Mouse (Mus musculus): ENCODE data around the gene Exoc2. TPM values are rescaled to one million over a fixed set of nuclear protein-coding genes. Genes with fewer than 3 reads are reported as not detected.
A peak's percentile ranks its signal among the peaks of the same experiment; 100 is the strongest.

Gene Exoc2
- polyA plus RNA-seq, 1 experiment from 2014 or later: 32.2 TPM

GRCm38 (mm10) chr13:30993819-30994218, 19.9 kb upstream of the Exoc2 start:
- DNase-seq (ENCODE audit: low read depth, low spot score): no peak
- CTCF ChIA-PET: interaction anchor here (0.9 to 1.8 kb wide), 10 partner anchors 8 to 666 kb away, joined by 3 to 13 read pairs (median 4); no protein-coding TSS in a partner anchor
- POLR2A ChIA-PET: no interaction called here
- TF ChIP-seq CTCF (IDR thresholded peaks at IDR 0.05): peak; percentile 80
- in situ Hi-C loops (cut with MboI; ENCODE audit: low pct_unique_long_range_greater_than_20kb): loop anchor here (10.0 kb wide), 1 partner anchor 661 kb away; no protein-coding TSS in a partner anchor
- H3K27me3 ChIP-seq: peaks cover 13% of the 10 kb centered on the region
- ATAC-seq: no peak

DNA sequence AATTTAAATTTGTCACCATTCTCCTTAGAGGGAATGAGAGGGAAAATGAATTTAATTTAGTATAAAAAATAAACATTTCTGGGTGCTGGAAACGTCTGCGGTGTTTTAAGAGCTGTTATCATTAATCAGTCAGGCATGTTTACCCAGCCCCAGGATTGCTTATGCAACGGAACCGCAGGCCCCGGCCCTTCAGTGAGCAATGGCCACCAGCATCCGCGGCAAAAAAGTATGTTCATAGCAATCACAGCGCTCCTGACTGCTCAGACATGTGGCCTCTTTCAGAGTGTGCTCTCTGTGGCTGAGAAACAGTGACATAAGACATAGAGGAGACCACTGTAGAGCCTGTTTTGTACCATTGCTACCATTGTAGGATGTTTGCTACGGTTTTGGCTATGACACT, 16.3 kb upstream of the Exoc2 start:
- POLR2A ChIA-PET: no interaction called here
- H3K27me3 ChIP-seq: peaks cover 5% of the 10 kb centered on the region
- no peak for TF ChIP-seq CTCF (IDR thresholded peaks at IDR 0.05)
- ATAC-seq: no peak
- CTCF ChIA-PET: interaction anchor here (1.6 kb wide), 1 partner anchor 8 kb away, joined by 5 read pairs; no protein-coding TSS in a partner anchor
- in situ Hi-C loops (cut with MboI; ENCODE audit: low pct_unique_long_range_greater_than_20kb): loop anchor here (10.0 kb wide), 1 partner anchor 665 kb away; no protein-coding TSS in a partner anchor
- DNase-seq (ENCODE audit: low read depth, low spot score): no peak

DNA sequence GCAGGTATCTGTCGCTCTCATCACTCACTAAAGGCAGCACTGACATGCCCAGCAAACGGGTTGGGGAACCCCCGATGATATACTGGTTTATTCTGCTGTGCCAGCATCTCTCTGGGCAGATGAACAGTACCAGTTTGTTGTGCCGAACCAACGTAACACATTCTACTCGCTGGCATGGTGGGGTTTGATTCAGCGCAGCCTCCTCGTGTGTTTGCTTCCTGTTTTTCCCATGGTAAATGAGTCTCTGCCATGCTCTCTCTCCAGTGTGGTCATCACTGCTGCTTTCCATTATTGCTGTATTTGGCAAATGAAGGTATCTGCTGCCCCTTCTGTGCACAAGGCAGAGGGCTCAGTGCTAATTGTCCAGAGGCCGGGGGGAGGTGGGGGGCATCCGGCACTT, 15.8 kb upstream of the Exoc2 start:
- ChIA-PET POLR2A (interaction anchor here (0.5 kb wide), 1 partner anchor 13 kb away, joined by 4 read pairs; no protein-coding TSS in a partner anchor), CTCF (interaction anchor here (1.3 kb wide), 1 partner anchor 101 kb away, joined by 4 read pairs; no protein-coding TSS in a partner anchor)
- H3K27me3 ChIP-seq: peaks cover 5% of the 10 kb centered on the region
- in situ Hi-C loops (cut with MboI; ENCODE audit: low pct_unique_long_range_greater_than_20kb): loop anchor here (10.0 kb wide), 1 partner anchor 665 kb away; no protein-coding TSS in a partner anchor
- DNase-seq (ENCODE audit: low read depth, low spot score) (no peak), ATAC-seq (no peak)
- no peak for TF ChIP-seq CTCF (IDR thresholded peaks at IDR 0.05)

- in situ Hi-C loops (cut with MboI; ENCODE audit: low pct_unique_long_range_greater_than_20kb): no loop called here
- ChIA-PET CTCF (interaction anchor here (0.8 kb wide), 1 partner anchor 671 kb away, joined by 3 read pairs; no protein-coding TSS in a partner anchor), POLR2A (no interaction called here)
- peaks cover under 1% of the 10 kb centered on the region for H3K27me3 ChIP-seq
- DNase-seq (ENCODE audit: low read depth, low spot score) (no peak), ATAC-seq (no peak)
- no peak for TF ChIP-seq CTCF (IDR thresholded peaks at IDR 0.05)
Measured at GRCm38 (mm10) chr13:30987686-30988085, 13.8 kb upstream of the Exoc2 start.

- H3K27me3 ChIP-seq: no peaks in the 10 kb centered on the region
- ATAC-seq (no peak), DNase-seq (ENCODE audit: low read depth, low spot score) (no peak)
- POLR2A ChIA-PET: no interaction called here
- in situ Hi-C loops (cut with MboI; ENCODE audit: low pct_unique_long_range_greater_than_20kb): no loop called here
- TF ChIP-seq CTCF (IDR thresholded peaks at IDR 0.05): no peak
- CTCF ChIA-PET: interaction anchor here (0.8 to 1.9 kb wide), 2 partner anchors 7 to 672 kb away, joined by 3 to 13 read pairs; no protein-coding TSS in a partner anchor
Measured at GRCm38 (mm10) chr13:30986934-30987455, 13.1 kb upstream of the Exoc2 start.

GRCm38 (mm10) chr13:30985598-30986466, 11.9 kb upstream of the Exoc2 start:
- ATAC-seq (no peak), DNase-seq (ENCODE audit: low read depth, low spot score) (no peak)
- no peaks in the 10 kb centered on the region for H3K27me3 ChIP-seq
- ChIA-PET CTCF (interaction anchor here (1.9 kb wide), 1 partner anchor 8 kb away, joined by 13 read pairs; no protein-coding TSS in a partner anchor), POLR2A (interaction anchor here (0.6 kb wide), 1 partner anchor 643 kb away, joined by 4 read pairs; no protein-coding TSS in a partner anchor)
- in situ Hi-C loops (cut with MboI; ENCODE audit: low pct_unique_long_range_greater_than_20kb): no loop called here
- TF ChIP-seq CTCF (IDR thresholded peaks at IDR 0.05): no peak

DNA sequence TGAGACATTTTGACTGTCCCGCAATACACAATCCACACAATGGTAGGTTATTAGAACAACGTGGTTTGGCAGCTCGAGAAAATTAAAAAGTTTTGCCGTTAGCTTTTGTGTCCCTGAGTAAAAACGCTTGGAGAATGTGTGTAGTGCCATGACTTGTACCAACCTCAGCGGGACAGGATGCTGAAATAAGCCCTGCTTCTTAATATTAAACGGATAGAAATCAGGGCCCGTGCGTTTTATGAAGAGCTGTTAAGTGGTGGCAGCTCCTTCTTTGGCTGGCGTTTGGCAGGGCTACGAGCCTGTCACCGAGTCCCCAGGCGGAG, 11.3 kb upstream of the Exoc2 start:
- no peak for TF ChIP-seq CTCF (IDR thresholded peaks at IDR 0.05)
- ATAC-seq (no peak), DNase-seq (ENCODE audit: low read depth, low spot score) (no peak)

DNA sequence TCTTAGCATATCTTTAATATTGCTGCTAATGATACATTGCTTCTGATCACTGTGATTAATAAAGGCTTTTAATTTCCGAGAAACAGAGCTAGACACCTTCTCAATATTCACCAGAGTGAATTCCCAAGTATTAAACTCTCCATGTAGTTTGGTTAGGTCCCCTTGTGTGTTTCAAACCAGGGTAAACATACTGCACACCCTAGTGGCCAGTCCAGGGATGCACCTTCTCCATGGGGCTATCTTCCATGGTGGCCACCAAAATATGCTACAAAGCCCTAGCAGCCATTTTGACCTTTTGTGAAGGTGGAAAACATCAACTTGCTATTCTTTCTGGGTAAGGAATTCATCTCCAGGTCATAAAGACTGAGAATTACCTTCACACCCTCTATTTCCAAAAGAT, 7.8 kb upstream of the Exoc2 start:
- in situ Hi-C loops (cut with MboI; ENCODE audit: low pct_unique_long_range_greater_than_20kb): loop anchor here (5.0 kb wide), 2 partner anchors 94 to 429 kb away; no protein-coding TSS in a partner anchor
- DNase-seq (ENCODE audit: low read depth, low spot score) (no peak), ATAC-seq (no peak)
- H3K27me3 ChIP-seq: no peaks in the 10 kb centered on the region
- POLR2A ChIA-PET: interaction anchor here (1.3 kb wide), 1 partner anchor 399 kb away, joined by 3 read pairs; no protein-coding TSS in a partner anchor
- CTCF ChIA-PET: interaction anchor here (0.7 to 3.0 kb wide), 12 partner anchors 9 to 415 kb away, joined by 3 to 27 read pairs (median 4); no protein-coding TSS in a partner anchor
- peak; percentile 79 for TF ChIP-seq CTCF (IDR thresholded peaks at IDR 0.05)

More for the DNA sequence above, 11.3 kb upstream of the Exoc2 start:
- in situ Hi-C loops (cut with MboI; ENCODE audit: low pct_unique_long_range_greater_than_20kb): no loop called here
- ChIA-PET POLR2A (interaction anchor here (0.6 kb wide), 1 partner anchor 643 kb away, joined by 4 read pairs; no protein-coding TSS in a partner anchor), CTCF (interaction anchor here (1.9 kb wide), 1 partner anchor 9 kb away, joined by 13 read pairs; no protein-coding TSS in a partner anchor)
- no peaks in the 10 kb centered on the region for H3K27me3 ChIP-seq

DNA sequence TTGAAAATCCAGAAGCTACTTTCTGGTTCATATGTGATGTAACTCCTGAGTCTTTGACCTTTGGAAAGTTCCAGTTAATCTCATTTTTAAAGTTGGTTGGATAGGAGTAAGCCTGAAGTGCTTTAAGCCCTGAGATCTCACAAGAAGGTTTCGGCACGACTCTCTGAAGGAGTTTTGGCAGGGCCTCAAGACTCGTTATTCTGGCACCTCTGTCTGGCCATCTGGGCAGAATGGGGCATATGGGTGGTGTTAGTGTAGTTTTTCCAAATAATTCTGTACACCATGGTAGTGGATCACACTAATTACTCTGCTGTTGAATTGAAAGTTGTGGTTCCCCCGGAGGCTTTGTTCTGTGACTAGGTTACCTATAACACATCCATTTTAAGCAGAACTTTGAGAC, 4.3 kb upstream of the Exoc2 start:
- no peak for TF ChIP-seq CTCF (IDR thresholded peaks at IDR 0.05)
- DNase-seq (ENCODE audit: low read depth, low spot score) (no peak), ATAC-seq (no peak)
- no peaks in the 10 kb centered on the region for H3K27me3 ChIP-seq
- ChIA-PET CTCF (interaction anchor here (0.9 to 1.6 kb wide), 2 partner anchors 18 to 90 kb away, joined by 3 to 5 read pairs; no protein-coding TSS in a partner anchor), POLR2A (no interaction called here)
- in situ Hi-C loops (cut with MboI; ENCODE audit: low pct_unique_long_range_greater_than_20kb): no loop called here

DNA sequence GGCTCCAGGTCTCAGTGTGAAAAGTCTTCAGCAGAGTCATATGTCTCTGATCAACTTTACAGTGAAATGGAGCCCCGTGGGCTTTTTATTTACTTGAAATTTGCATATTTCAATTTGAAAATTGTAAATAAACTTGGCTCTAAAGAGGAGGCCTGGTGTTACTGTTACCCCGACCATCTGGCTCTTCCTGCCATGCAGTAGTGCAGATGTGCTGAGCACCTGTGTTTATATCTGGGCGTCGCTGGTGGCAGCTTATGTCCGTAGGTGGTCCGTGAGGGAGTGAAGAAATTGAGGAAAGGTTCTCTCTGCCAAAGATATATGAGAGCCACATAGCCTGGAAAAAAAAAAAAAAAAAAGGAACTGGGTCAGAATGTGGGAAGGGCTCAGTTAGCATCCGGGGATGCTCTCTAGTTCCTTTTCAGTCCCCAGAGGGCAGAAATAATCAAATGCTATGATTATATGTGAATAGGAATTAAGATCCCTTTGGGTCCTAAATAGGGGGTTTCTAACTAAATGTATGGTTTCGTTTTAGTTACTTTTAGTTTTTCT, 2.7 kb upstream of the Exoc2 start:
- ChIA-PET POLR2A (no interaction called here), CTCF (interaction anchor here (1.2 kb wide), 1 partner anchor 20 kb away, joined by 3 read pairs; no protein-coding TSS in a partner anchor)
- ATAC-seq: no peak
- in situ Hi-C loops (cut with MboI; ENCODE audit: low pct_unique_long_range_greater_than_20kb): no loop called here
- DNase-seq (ENCODE audit: low read depth, low spot score): no peak
- H3K27me3 ChIP-seq: no peaks in the 10 kb centered on the region
- TF ChIP-seq CTCF (IDR thresholded peaks at IDR 0.05): no peak
